Comparison of ENCODE assay signal across 16 mouse cellular contexts in the genomic region with DNA sequence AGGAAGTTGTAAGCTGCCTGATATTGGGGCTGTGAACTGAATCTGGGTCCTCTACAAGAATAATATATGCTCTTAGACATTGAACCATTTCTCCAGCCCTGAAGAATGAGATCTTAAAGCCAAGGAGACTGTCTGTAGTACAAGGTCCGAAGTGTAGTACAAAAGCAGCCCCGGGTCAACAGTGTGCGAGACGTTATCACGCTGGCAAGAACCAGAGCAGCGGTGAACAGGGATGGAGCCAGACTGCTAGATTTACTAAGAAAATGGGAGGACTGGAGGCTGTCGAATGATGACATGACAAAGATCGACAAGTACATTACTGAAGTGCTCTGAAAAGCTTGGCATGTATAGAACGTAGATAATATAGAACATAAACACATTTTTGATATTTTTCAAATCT. TPM values are rescaled to one million over a fixed set of nuclear protein-coding genes. Genes with fewer than 3 reads are reported as not detected.
DNase-seq lines count a peak whose midpoint lies in the region; ATAC-seq lines count a peak whose summit lies in the region.
"Had no signal": no experiment of that assay in that cellular context is flagged by ENCODE, and none has a peak within 500 bp of the region (broad histone marks: within the 10 kb centered on the region; RNA-seq: fewer than 3 reads in every experiment).

No protein-coding gene starts in this region.

- H3K27me3 ChIP-seq in heart, embryonic 13.5 days (replicated peaks) = no peaks in the 10 kb centered on the region
- H3K27me3 ChIP-seq in neural tube, embryonic 12.5 days (replicated peaks) = no peaks in the 10 kb centered on the region
- H3K27me3 ChIP-seq in neural tube, embryonic 15.5 days (replicated peaks) = no peaks in the 10 kb centered on the region; the same call in 1 of the 2 replicates
- H3K27me3 ChIP-seq in limb, embryonic 10.5 days (ENCODE audit: low read depth, poor library complexity, severe bottlenecking) = no peaks in the 10 kb centered on the region
- H3K27me3 ChIP-seq: neural tube, embryonic 13.5 days had no signal

- H3K4me1 ChIP-seq in heart, embryonic 13.5 days = peaks cover 15% of the 10 kb centered on the region
- peaks cover 14% of the 10 kb centered on the region; the same call in 1 of the 2 replicates for H3K4me1 ChIP-seq in neural tube, embryonic 12.5 days
- peaks cover 18% of the 10 kb centered on the region for H3K4me1 ChIP-seq in neural tube, embryonic 15.5 days
- peaks cover 9% of the 10 kb centered on the region for H3K4me1 ChIP-seq in limb, embryonic 10.5 days

- H3K9ac ChIP-seq in heart, embryonic 13.5 days = no peak overlapping the region
- H3K9ac ChIP-seq in neural tube, embryonic 12.5 days = no peak overlapping the region
- no peak overlapping the region for H3K9ac ChIP-seq in neural tube, embryonic 15.5 days (replicated peaks)
- H3K9ac ChIP-seq: neural tube, embryonic 13.5 days had no signal

- intact Hi-C loops in heart, postnatal 36 days (cut with DNase I) = loop anchor here (10.0 kb wide), 1 partner anchor 555 kb away; a partner anchor contains a TSS

- H3K4me2 ChIP-seq in heart, embryonic 13.5 days = peak overlapping the region; percentile 81
- 0 out of 2 replicates have a peak overlapping the region, but pooled peaks have one; percentile 2 for H3K4me2 ChIP-seq in neural tube, embryonic 12.5 days (replicated peaks)
- no peak overlapping the region; the same call in 1 of the 2 replicates for H3K4me2 ChIP-seq in neural tube, embryonic 15.5 days

- peak overlapping the region; percentile 88; the same call in 1 of the 2 replicates for H3K4me3 ChIP-seq in heart, embryonic 13.5 days
- H3K4me3 ChIP-seq in neural tube, embryonic 12.5 days = no peak overlapping the region
- H3K4me3 ChIP-seq in neural tube, embryonic 15.5 days (replicated peaks) = no peak overlapping the region
- H3K4me3 ChIP-seq in limb, embryonic 10.5 days = peak overlapping the region; percentile 94; the same call in 1 of the 2 replicates

- ATAC-seq in heart, embryonic 13.5 days (ENCODE audit: extremely low read depth, insufficient number of reproducible peaks, low FRiP score, low TSS enrichment) = no peak
- ATAC-seq in neural tube, embryonic 12.5 days (ENCODE audit: low FRiP score, low read depth) = no peak
- ATAC-seq in neural tube, embryonic 15.5 days (ENCODE audit: low FRiP score) = no peak
- ATAC-seq: forebrain, embryonic 16.5 days; midbrain, embryonic 16.5 days had no signal

- no peak overlapping the region for H3K27ac ChIP-seq in heart, embryonic 13.5 days (replicated peaks)
- no peak overlapping the region for H3K27ac ChIP-seq in neural tube, embryonic 12.5 days
- no peak overlapping the region for H3K27ac ChIP-seq in neural tube, embryonic 15.5 days (replicated peaks)
- no peak overlapping the region for H3K27ac ChIP-seq in limb, embryonic 10.5 days
- H3K27ac ChIP-seq: neural tube, embryonic 13.5 days had no signal

- WGBS in heart, embryonic 13.5 days = 82% methylated on average over 9 of the region's 9 CpGs
- WGBS in neural tube, embryonic 12.5 days = 89% methylated on average over 9 of the region's 9 CpGs
- WGBS in neural tube, embryonic 15.5 days = 88% methylated on average over 9 of the region's 9 CpGs
- 91% methylated on average over 9 of the region's 9 CpGs for WGBS in limb, embryonic 10.5 days

- no peaks in the 10 kb centered on the region for H3K9me3 ChIP-seq in heart, embryonic 13.5 days
- no peaks in the 10 kb centered on the region for H3K9me3 ChIP-seq in neural tube, embryonic 12.5 days
- no peaks in the 10 kb centered on the region for H3K9me3 ChIP-seq in neural tube, embryonic 15.5 days (replicated peaks)
- H3K9me3 ChIP-seq in limb, embryonic 10.5 days (replicated peaks) = no peaks in the 10 kb centered on the region
- H3K9me3 ChIP-seq: neural tube, embryonic 13.5 days had no signal

- H3K36me3 ChIP-seq in heart, embryonic 13.5 days = peaks cover 9% of the 10 kb centered on the region
- H3K36me3 ChIP-seq in neural tube, embryonic 12.5 days = no peaks in the 10 kb centered on the region
- peaks cover under 1% of the 10 kb centered on the region; the same call in 1 of the 2 replicates for H3K36me3 ChIP-seq in neural tube, embryonic 15.5 days
- H3K36me3 ChIP-seq in limb, embryonic 10.5 days = peaks cover 12% of the 10 kb centered on the region

- no peak for DNase-seq in heart, postnatal 36 days
- DNase-seq in limb, embryonic 10.5 days (ENCODE audit: low spot score) = no peak
- no peak for DNase-seq in adrenal gland, adult 18-20 months (ENCODE audit: low spot score in 2 of 2)
- no peak for DNase-seq in gastrocnemius, postnatal 4 days (ENCODE audit: low spot score in 2 of 2)
- DNase-seq: adrenal gland, adult 8-10 months; cerebellum, postnatal 14 days; gastrocnemius, adult 2 months; heart, postnatal 4 days; lung, postnatal 36 days; retina, postnatal 1 day had no signal

RNA-seq across cellular contexts. Expression of a gene that starts 1.4 kb away (rescaled TPM):
- 276 and 320 TPM in 2 replicates for polyA plus RNA-seq in heart, embryonic 13.5 days (2015; fragmentation: Nextera tagmentation; extraction: Ambion mirVana)
- 100 to 1,000 TPM; 614 to 663 TPM for total RNA-seq in heart, postnatal 36 days (2021)
- 155 and 162 TPM in 2 replicates for polyA plus RNA-seq in neural tube, embryonic 12.5 days (2016; fragmentation: Nextera tagmentation; extraction: Ambion mirVana)
- polyA plus RNA-seq in neural tube, embryonic 15.5 days (2015; fragmentation: Nextera tagmentation; extraction: Ambion mirVana) = 160 and 173 TPM in 2 replicates
- 231 and 240 TPM in 2 replicates for polyA plus RNA-seq in limb, embryonic 10.5 days (2016; fragmentation: Nextera tagmentation; extraction: Ambion mirVana)
- total RNA-seq in adrenal gland, adult 18-20 months (2021) = 100 to 1,000 TPM; 335 to 387 TPM
- total RNA-seq in gastrocnemius, postnatal 4 days (2021) = 100 to 1,000 TPM; 174 to 197 TPM

RNA-seq across cellular contexts. Expression of a gene that starts 3.0 kb away (rescaled TPM):
- polyA plus RNA-seq in heart, embryonic 13.5 days (2015; fragmentation: Nextera tagmentation; extraction: Ambion mirVana) = 53.1 and 60.9 TPM in 2 replicates
- 10 to 100 TPM; 48.1 to 48.7 TPM for total RNA-seq in heart, postnatal 36 days (2021)
- 46.3 and 48.6 TPM in 2 replicates for polyA plus RNA-seq in neural tube, embryonic 12.5 days (2016; fragmentation: Nextera tagmentation; extraction: Ambion mirVana)
- polyA plus RNA-seq in neural tube, embryonic 15.5 days (2015; fragmentation: Nextera tagmentation; extraction: Ambion mirVana) = 46.8 and 52.4 TPM in 2 replicates
- polyA plus RNA-seq in limb, embryonic 10.5 days (2016; fragmentation: Nextera tagmentation; extraction: Ambion mirVana) = 70.7 and 80.4 TPM in 2 replicates
- 10 to 100 TPM; 40.8 to 44.7 TPM for total RNA-seq in adrenal gland, adult 18-20 months (2021)
- 10 to 100 TPM; 28.5 to 32.0 TPM for total RNA-seq in gastrocnemius, postnatal 4 days (2021)

Comparison
In these comparisons a context has a peak if more than half of its experiments do, and no peak if none do; other contexts are left out.
1. H3K4me3 ChIP-seq: peak in heart, embryonic 13.5 days (single experiment) and limb, embryonic 10.5 days (single experiment); none in neural tube, embryonic 12.5 days (single experiment) and neural tube, embryonic 15.5 days (single experiment).